Comparison of ENCODE assay signal across 1 mouse cellular context in the genomic region with DNA sequence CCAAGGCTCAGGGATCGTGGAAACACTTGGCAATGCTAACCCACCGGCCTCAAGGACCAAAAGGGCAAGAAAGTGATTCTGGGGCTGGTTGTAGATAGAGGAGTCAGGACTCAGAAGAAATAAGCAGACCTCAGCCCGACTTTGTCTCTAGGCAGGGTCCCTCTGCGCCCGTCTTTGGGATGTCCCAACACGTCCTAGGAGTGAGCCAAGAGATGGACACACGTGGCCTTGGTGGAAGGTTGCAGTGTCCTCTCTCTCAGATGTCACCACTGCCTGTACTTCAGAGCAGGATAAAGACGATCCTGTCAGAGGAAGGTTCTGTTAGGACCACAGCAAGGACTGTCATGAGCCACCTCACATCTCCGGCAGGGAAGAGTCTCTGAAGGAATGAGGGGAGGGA.
TF ChIP-seq lines count a peak whose summit lies in the region.

No protein-coding gene starts in this region.

TF ChIP-seq in ES-E14, 5 proteins besides CTCF, POLR2A, EP300 and RAD21:
- no peak for TF ChIP-seq MAFK (IDR thresholded peaks at IDR 0.05; ENCODE audit: insufficient read depth, low read depth, low read length)
- TF ChIP-seq ZNF384 (IDR thresholded peaks at IDR 0.05; ENCODE audit: low read depth, low read length) = no peak
- TF ChIP-seq ZC3H11A (IDR thresholded peaks at IDR 0.05; ENCODE audit: borderline replicate concordance, low read depth, low read length) = no peak
- no peak for TF ChIP-seq CHD2 (IDR thresholded peaks at IDR 0.05; ENCODE audit: low read depth, low read length)
- TF ChIP-seq HCFC1 (IDR thresholded peaks at IDR 0.05; ENCODE audit: borderline replicate concordance, insufficient read depth, low read length) = no peak
